Mouse (Mus musculus): ENCODE measurements around the gene Mbd3. TPM values are rescaled to one million over a fixed set of nuclear protein-coding genes. Genes with fewer than 3 reads are reported as not detected.
A peak's percentile ranks its signal among the peaks of the same experiment; 100 is the strongest.

Gene Mbd3
- polyA plus RNA-seq, 1 experiment, result 290 TPM

DNA sequence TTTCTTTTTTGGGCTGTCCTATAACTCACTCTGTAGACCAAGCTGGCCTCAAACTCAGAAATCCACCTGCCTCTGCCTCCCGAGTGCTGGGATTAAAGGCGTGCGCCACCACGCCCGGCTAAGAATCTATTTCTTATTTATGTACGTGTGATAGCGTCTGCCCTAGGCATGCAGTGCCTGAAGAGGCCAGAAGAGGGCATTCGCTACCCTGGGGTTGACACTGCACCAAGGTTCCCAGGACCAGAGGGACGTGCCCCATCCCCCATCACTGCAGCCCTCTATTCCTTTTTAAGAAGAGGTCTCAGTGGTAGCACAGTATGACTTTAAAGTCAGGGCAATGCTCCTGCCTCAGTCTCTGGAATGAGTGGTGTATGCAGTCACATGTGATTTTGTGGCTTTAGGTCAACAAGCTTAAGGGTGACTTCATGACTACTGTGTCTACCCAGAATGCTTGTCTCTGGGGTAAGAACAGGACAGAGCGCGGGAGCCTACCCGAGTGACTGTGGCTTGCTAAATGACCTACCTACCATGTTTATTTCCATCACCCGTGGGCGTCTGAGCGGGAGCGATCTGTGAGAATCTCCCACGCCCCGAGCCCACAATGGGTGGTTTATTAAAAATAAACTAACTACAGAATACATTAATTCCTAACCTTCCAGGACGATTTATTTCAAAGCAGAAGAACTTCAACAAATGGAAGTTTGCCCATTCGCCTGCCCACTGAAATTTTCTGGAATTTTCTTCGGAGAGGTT lies 29.2 kb downstream of the Mbd3 start:
- no peaks in the 10 kb centered on the region; the same call in 1 of the 2 replicates for H3K27me3 ChIP-seq (ENCODE audit: control insufficient read depth, insufficient read depth, low read length)
- no peak for TF ChIP-seq POLR2A (IDR thresholded peaks at IDR 0.05; ENCODE audit: control insufficient read depth, extremely low read depth, insufficient read depth, low read length, poor library complexity)
- TF ChIP-seq CTCF (IDR thresholded peaks at IDR 0.05; ENCODE audit: borderline replicate concordance, control insufficient read depth, extremely low read depth, insufficient read depth, low read length, poor library complexity), result no peak
- WGBS, result 85% methylated on average over 21 of the region's 21 CpGs
- H3K36me3 ChIP-seq (ENCODE audit: control insufficient read depth, insufficient read depth, low read length), result no peaks in the 10 kb centered on the region
- H3K27ac ChIP-seq (ENCODE audit: control insufficient read depth, insufficient read depth, low read length), result no peak overlapping the region
- peaks cover 14% of the 10 kb centered on the region for H3K4me1 ChIP-seq (replicated peaks; ENCODE audit: control insufficient read depth, insufficient read depth, low read length)
- no peak overlapping the region for H3K4me3 ChIP-seq (ENCODE audit: control insufficient read depth, insufficient read depth, low read length)
- peak; percentile 45 for DNase-seq

DNA sequence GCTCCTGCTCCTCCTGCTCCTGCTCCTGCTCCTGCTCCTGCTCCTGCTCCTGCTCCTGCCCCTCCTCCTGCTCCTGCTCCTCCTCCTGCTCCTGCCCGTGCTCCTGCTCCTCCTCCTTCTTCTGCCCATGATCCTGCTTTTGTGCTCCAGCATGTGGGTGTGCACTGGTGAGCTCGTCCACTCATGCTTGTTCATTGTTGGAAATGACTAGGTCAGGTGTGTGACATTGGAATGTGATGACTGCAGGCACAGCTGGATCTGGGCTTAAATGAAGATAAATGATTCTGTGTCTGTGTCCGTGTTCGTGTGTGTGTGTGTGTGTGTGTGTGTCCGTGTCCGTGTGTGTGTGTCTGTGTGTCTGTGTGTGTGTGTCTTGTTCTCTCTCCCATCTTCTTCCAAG lies 31.0 kb downstream of the Mbd3 start:
- TF ChIP-seq CTCF (IDR thresholded peaks at IDR 0.05; ENCODE audit: borderline replicate concordance, control insufficient read depth, extremely low read depth, insufficient read depth, low read length, poor library complexity) (no peak), POLR2A (IDR thresholded peaks at IDR 0.05; ENCODE audit: control insufficient read depth, extremely low read depth, insufficient read depth, low read length, poor library complexity) (no peak)
- Histone ChIP-seq H3K4me1 (replicated peaks; ENCODE audit: control insufficient read depth, insufficient read depth, low read length) (peaks cover 14% of the 10 kb centered on the region), H3K4me3 (ENCODE audit: control insufficient read depth, insufficient read depth, low read length) (no peak overlapping the region), H3K27me3 (ENCODE audit: control insufficient read depth, insufficient read depth, low read length) (peaks cover 3% of the 10 kb centered on the region; the same call in 1 of the 2 replicates), H3K36me3 (ENCODE audit: control insufficient read depth, insufficient read depth, low read length) (no peaks in the 10 kb centered on the region), H3K27ac (ENCODE audit: control insufficient read depth, insufficient read depth, low read length) (no peak overlapping the region)
- 94% methylated on average over 6 of the region's 6 CpGs for WGBS
- DNase-seq, result no peak

DNA sequence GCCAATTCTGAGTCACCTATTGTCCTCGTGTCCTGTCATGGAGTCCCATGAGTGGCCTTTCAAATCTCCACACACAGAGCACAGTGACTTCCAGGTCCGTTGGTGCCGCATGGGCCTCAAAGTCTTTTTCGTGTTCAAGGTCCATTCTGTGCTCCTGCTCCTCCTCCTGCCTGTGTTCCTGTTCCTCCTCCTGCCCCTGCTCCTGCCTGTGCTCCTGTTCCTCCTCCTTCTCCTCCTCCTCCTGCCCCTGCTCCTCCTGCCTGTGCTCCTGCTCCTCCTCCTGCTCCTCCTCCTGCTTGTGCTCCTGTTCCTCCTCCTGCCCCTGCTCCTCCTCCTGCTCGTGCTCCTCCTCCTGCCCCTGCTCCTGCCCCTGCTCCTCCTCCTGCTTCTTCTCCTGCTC lies 31.4 kb downstream of the Mbd3 start:
- H3K4me1 ChIP-seq (replicated peaks; ENCODE audit: control insufficient read depth, insufficient read depth, low read length), result peaks cover 14% of the 10 kb centered on the region
- no peaks in the 10 kb centered on the region for H3K36me3 ChIP-seq (ENCODE audit: control insufficient read depth, insufficient read depth, low read length)
- H3K4me3 ChIP-seq (ENCODE audit: control insufficient read depth, insufficient read depth, low read length), result no peak overlapping the region
- H3K27me3 ChIP-seq (ENCODE audit: control insufficient read depth, insufficient read depth, low read length), result peaks cover 3% of the 10 kb centered on the region; the same call in 1 of the 2 replicates
- TF ChIP-seq POLR2A (IDR thresholded peaks at IDR 0.05; ENCODE audit: control insufficient read depth, extremely low read depth, insufficient read depth, low read length, poor library complexity) (no peak), CTCF (IDR thresholded peaks at IDR 0.05; ENCODE audit: borderline replicate concordance, control insufficient read depth, extremely low read depth, insufficient read depth, low read length, poor library complexity) (no peak)
- H3K27ac ChIP-seq (ENCODE audit: control insufficient read depth, insufficient read depth, low read length), result no peak overlapping the region
- DNase-seq, result no peak
- 68% methylated on average over 5 of the region's 5 CpGs for WGBS

DNA sequence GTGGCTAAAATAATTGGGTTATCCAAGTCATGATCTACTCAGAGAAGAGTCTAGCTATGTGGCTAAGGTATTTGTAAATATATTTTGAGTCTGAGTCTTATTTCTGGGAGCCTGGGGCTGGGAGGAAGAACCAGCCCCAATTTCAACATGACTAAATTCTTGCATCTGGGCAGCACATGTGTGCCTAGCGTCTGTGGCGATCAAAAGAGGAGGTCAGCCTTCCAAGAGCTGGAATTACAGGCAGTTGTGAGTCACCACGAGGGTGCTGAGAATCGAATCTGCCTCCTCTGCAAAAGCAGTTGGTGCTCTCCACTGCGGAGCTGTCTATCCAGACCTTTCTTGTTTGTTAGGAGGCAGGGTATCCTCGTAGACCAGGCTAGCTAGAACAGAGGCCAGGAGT lies 33.6 kb downstream of the Mbd3 start:
- Histone ChIP-seq H3K4me3 (ENCODE audit: control insufficient read depth, insufficient read depth, low read length) (no peak overlapping the region), H3K27ac (ENCODE audit: control insufficient read depth, insufficient read depth, low read length) (no peak overlapping the region), H3K27me3 (ENCODE audit: control insufficient read depth, insufficient read depth, low read length) (peaks cover 3% of the 10 kb centered on the region; the same call in 1 of the 2 replicates), H3K4me1 (replicated peaks; ENCODE audit: control insufficient read depth, insufficient read depth, low read length) (no peaks in the 10 kb centered on the region), H3K36me3 (ENCODE audit: control insufficient read depth, insufficient read depth, low read length) (no peaks in the 10 kb centered on the region)
- TF ChIP-seq CTCF (IDR thresholded peaks at IDR 0.05; ENCODE audit: borderline replicate concordance, control insufficient read depth, extremely low read depth, insufficient read depth, low read length, poor library complexity) (no peak), POLR2A (IDR thresholded peaks at IDR 0.05; ENCODE audit: control insufficient read depth, extremely low read depth, insufficient read depth, low read length, poor library complexity) (no peak)
- WGBS, result 64% methylated on average over 6 of the region's 6 CpGs
- no peak for DNase-seq

DNA sequence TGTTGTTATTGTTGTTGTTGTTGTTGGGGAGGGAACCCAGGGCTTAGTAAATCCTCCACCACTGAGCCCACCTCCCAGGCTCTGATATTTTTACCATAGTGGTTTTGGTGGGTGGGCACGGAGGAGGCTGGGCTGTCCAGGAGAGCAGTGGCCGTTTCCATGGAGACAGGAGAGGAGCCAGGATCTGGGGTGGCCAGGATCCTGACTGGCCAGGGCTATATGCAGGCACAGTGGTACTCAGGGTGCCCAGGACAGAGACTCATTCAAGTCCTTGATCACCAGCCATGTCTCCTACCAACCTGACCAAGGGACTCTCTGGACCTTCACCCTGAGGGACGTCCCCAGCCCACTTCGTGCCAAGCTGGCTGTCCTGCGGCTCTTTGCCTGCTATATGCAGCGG lies 35.6 kb downstream of the Mbd3 start:
- Histone ChIP-seq H3K27me3 (ENCODE audit: control insufficient read depth, insufficient read depth, low read length) (peaks cover 3% of the 10 kb centered on the region; the same call in 1 of the 2 replicates), H3K4me3 (ENCODE audit: control insufficient read depth, insufficient read depth, low read length) (no peak overlapping the region), H3K4me1 (replicated peaks; ENCODE audit: control insufficient read depth, insufficient read depth, low read length) (no peaks in the 10 kb centered on the region), H3K36me3 (ENCODE audit: control insufficient read depth, insufficient read depth, low read length) (no peaks in the 10 kb centered on the region), H3K27ac (ENCODE audit: control insufficient read depth, insufficient read depth, low read length) (no peak overlapping the region)
- TF ChIP-seq CTCF (IDR thresholded peaks at IDR 0.05; ENCODE audit: borderline replicate concordance, control insufficient read depth, extremely low read depth, insufficient read depth, low read length, poor library complexity) (no peak), POLR2A (IDR thresholded peaks at IDR 0.05; ENCODE audit: control insufficient read depth, extremely low read depth, insufficient read depth, low read length, poor library complexity) (no peak)
- 67% methylated on average over 6 of the region's 6 CpGs for WGBS
- DNase-seq, result no peak

DNA sequence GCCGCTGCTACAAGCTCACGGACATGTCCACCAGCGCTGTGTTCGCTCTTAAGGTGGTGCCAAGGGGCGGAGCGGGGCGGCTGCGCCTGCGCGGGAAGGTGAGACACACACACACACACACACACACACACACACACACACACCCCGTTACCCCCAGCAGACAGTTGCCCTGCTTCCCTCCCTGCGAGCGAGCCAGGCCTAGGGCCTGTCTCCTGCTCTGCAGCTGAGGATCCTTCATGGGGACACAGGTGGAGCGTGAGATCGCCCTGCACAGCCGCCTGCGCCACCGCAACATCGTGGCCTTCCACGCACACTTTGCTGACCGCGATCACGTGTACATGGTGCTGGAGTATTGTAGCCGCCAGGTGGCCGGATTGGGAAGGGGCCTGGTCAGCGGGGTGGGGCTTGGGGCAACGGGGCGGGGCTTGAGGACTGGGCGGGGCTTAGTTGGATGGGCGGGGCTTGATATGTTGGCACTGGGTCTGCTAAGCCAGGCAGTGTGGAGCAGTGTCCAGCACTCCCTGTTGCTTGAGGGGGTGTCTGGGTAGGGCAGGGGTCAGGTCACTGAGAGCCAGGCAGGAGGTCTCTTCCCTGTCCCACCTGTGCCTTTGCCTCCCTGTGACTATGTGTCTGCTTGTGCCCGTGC lies 41.2 kb downstream of the Mbd3 start:
- WGBS, result 8% methylated on average over 31 of the region's 31 CpGs
- Histone ChIP-seq H3K27ac (ENCODE audit: control insufficient read depth, insufficient read depth, low read length) (no peak overlapping the region), H3K4me3 (ENCODE audit: control insufficient read depth, insufficient read depth, low read length) (no peak overlapping the region), H3K4me1 (replicated peaks; ENCODE audit: control insufficient read depth, insufficient read depth, low read length) (no peaks in the 10 kb centered on the region), H3K36me3 (ENCODE audit: control insufficient read depth, insufficient read depth, low read length) (no peaks in the 10 kb centered on the region), H3K27me3 (ENCODE audit: control insufficient read depth, insufficient read depth, low read length) (peaks cover 18% of the 10 kb centered on the region)
- no peak for DNase-seq
- TF ChIP-seq CTCF (IDR thresholded peaks at IDR 0.05; ENCODE audit: borderline replicate concordance, control insufficient read depth, extremely low read depth, insufficient read depth, low read length, poor library complexity) (no peak), POLR2A (IDR thresholded peaks at IDR 0.05; ENCODE audit: control insufficient read depth, extremely low read depth, insufficient read depth, low read length, poor library complexity) (no peak)

All from thymus, adult 2 months (tissue).